Mouse (Mus musculus) cerebral cortex, adult 2 months (tissue): Measurements from ENCODE around the gene Cyp2b9.

Experiments used
- WGBS: fragments of 180-500 bp; shearing (Covaris S2); methylation state at CpG from one replicate; pipeline ENCODE4 v1.1.7; 2018; 5-methylcytosine and 5-hydroxymethylcytosine counted together

Gene Cyp2b9

DNA sequence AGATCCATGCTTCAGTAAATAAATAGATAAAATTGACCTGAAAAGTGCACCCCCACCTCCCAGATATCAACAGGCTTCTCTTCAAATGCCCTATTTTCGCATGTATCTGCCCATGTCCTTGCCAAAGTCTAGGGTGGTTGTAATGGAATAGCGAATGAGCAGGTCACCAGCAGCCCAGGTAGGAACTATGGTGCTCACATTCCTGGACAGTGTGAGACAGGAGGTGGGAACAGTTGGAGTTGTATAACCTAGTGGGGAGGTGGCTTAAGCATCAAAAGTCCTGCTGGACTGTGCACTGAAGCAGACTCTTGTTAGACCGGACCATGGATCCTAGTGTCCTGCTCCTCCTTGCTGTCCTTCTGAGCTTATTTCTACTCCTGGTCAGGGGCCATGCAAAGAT is at the start of gene Cyp2b9:
Cyp2b9 (plus strand) TSS at position 301 of the 400 bp plus-strand sequence.
- 53% methylated on average over 2 of the region's 3 CpGs for WGBS

DNA sequence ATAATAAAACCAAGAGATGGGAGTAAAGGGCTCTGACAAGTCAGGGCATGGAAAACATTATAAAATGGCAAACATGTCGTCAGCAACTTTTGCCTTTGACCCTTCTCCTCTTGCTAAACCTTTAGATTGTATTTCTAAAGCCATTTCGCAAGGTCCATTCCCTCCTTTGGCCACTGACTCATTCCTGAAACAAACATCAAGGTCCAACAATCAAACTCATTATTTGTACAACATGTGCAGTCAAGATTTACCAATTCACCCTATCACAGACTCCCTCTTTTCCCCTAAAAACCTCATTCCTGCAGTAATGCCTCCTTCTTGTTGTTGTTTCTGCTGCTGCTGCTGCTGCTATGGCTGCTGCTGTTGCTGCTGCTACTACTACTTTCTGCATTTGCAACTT is 33.6 kb upstream of the Cyp2b9 start:
- no CpG with 5 or more reads among the region's 2 CpGs for WGBS

DNA sequence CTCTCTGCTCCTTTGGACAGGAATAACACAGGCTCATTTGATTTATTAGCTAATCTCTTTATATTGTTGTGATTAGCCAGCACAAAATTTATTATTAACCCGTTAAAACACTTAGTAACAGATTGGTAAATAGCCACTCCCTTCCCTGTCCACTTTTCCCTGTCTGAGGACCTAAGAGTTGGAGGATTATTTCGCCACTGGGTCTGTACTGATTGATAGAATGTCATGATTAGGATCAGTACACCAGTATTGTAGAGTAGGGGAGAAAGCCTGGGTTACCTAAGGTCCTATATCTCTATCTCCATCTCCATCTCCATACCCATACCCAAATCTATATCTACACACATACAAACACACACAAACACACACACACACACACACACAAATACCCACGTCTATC is 29.6 kb upstream of the Cyp2b9 start:
- 63% methylated on average over 1 of the region's 3 CpGs for WGBS

GRCm38 (mm10) chr7:26168765-26169536 is 4.3 kb upstream of the Cyp2b9 start:
- 65% methylated on average over 3 of the region's 3 CpGs for WGBS

GRCm38 (mm10) chr7:26201083-26201482 is 27.9 kb downstream of the Cyp2b9 start:
- WGBS = 32% methylated on average over 2 of the region's 2 CpGs

DNA sequence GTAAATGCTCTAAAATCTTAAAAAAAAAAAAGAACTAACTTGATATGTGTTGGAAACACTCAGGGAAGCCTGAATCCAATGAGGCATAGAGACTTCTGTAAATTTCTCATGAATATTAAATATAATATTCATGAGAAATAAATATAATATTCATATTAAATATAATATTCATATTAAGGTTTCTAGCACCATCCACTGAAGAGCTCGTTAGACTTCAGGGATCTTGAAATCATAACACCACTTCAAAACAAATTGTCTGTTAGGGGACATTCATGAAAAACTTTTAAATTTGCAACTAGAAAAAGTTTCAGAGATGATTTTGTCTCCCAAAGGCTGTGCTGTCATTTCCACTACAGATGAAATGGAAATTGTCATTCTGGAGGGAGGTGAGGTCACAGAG is 86.8 kb downstream of the Cyp2b9 start, which contains the start of gene Vmn1r184:
Vmn1r184 (plus strand) TSS at position 301 of the 400 bp plus-strand sequence.
- WGBS = 77% methylated on average over 1 of the region's 1 CpGs
